Mouse (Mus musculus): ENCODE results near the gene Camk2g.
A peak's percentile ranks its signal among the peaks of the same experiment; 100 is the strongest.

Gene Camk2g

GRCm38 (mm10) chr14:20785231-20785630 is 8.7 kb downstream of the Camk2g start:
- DNase-seq (ENCODE audit: low spot score), result peak; percentile 63

GRCm38 (mm10) chr14:20784708-20785107 is 9.2 kb downstream of the Camk2g start:
- DNase-seq (ENCODE audit: low spot score), result no peak

GRCm38 (mm10) chr14:20783526-20783925 is 10.4 kb downstream of the Camk2g start:
- DNase-seq (ENCODE audit: low spot score), result no peak

- no peak for DNase-seq (ENCODE audit: low spot score)
Observed at GRCm38 (mm10) chr14:20782860-20783259, 11.0 kb downstream of the Camk2g start.

GRCm38 (mm10) chr14:20780217-20780616 is 13.7 kb downstream of the Camk2g start:
- no peak for DNase-seq (ENCODE audit: low spot score)

GRCm38 (mm10) chr14:20778496-20778895 is 15.4 kb downstream of the Camk2g start:
- no peak for DNase-seq (ENCODE audit: low spot score)

- DNase-seq (ENCODE audit: low spot score), result no peak
Observed at GRCm38 (mm10) chr14:20775661-20776060, 18.2 kb downstream of the Camk2g start.

- peak; percentile 23 for DNase-seq (ENCODE audit: low spot score)
Observed at GRCm38 (mm10) chr14:20773410-20773809, 20.5 kb downstream of the Camk2g start.

- no peak for DNase-seq (ENCODE audit: low spot score)
Observed at GRCm38 (mm10) chr14:20772808-20773207, 21.1 kb downstream of the Camk2g start.

- no peak for DNase-seq (ENCODE audit: low spot score)
Observed at GRCm38 (mm10) chr14:20771941-20772340, 21.9 kb downstream of the Camk2g start.

- DNase-seq (ENCODE audit: low spot score), result peak; percentile 91
Observed at GRCm38 (mm10) chr14:20768581-20768980, 25.3 kb downstream of the Camk2g start.

GRCm38 (mm10) chr14:20767936-20768335 is 26.0 kb downstream of the Camk2g start:
- peak; percentile 16 for DNase-seq (ENCODE audit: low spot score)

- peak; percentile 91 for DNase-seq (ENCODE audit: low spot score)
Observed at GRCm38 (mm10) chr14:20765642-20766258, 28.1 kb downstream of the Camk2g start.

GRCm38 (mm10) chr14:20764942-20765341 is 28.9 kb downstream of the Camk2g start:
- no peak for DNase-seq (ENCODE audit: low spot score)

GRCm38 (mm10) chr14:20758768-20759435 is 35.0 kb downstream of the Camk2g start:
- DNase-seq (ENCODE audit: low spot score), result no peak

GRCm38 (mm10) chr14:20757370-20757907 is 36.4 kb downstream of the Camk2g start:
- no peak for DNase-seq (ENCODE audit: low spot score)

GRCm38 (mm10) chr14:20753792-20754191 is 40.1 kb downstream of the Camk2g start:
- DNase-seq (ENCODE audit: low spot score), result no peak

- DNase-seq (ENCODE audit: low spot score), result no peak
Observed at GRCm38 (mm10) chr14:20750503-20750902, 43.4 kb downstream of the Camk2g start.

- DNase-seq (ENCODE audit: low spot score), result no peak
Observed at GRCm38 (mm10) chr14:20749494-20750051, 44.3 kb downstream of the Camk2g start.

- DNase-seq (ENCODE audit: low spot score), result no peak
Observed at GRCm38 (mm10) chr14:20748388-20748787, 45.5 kb downstream of the Camk2g start.

- no peak for DNase-seq (ENCODE audit: low spot score)
Observed at GRCm38 (mm10) chr14:20746935-20747334, 47.0 kb downstream of the Camk2g start.

- DNase-seq (ENCODE audit: low spot score), result no peak
Observed at GRCm38 (mm10) chr14:20743614-20744013, 50.3 kb downstream of the Camk2g start.

- DNase-seq (ENCODE audit: low spot score), result peak; percentile 59
Observed at GRCm38 (mm10) chr14:20741301-20741700, 52.6 kb downstream of the Camk2g start.

Data from lung, postnatal 25 days (tissue).